Mouse (Mus musculus) megakaryocyte, embryonic 14.5 days (primary cell): ENCODE results near the gene Tm6sf1.

Experiments used
- FLI1 ChIP-seq: IDR thresholded peaks from 2 replicates; pipeline ENCODE4 v1.6.1; 2012; ENCODE audit warnings: low read length, inconsistent platforms, mixed read lengths
- GATA1 ChIP-seq: IDR thresholded peaks from 3 replicates; pipeline ENCODE4 v1.6.1; 2012; ENCODE audit warnings: mixed read lengths, low read length, inconsistent platforms, borderline replicate concordance

DNA sequence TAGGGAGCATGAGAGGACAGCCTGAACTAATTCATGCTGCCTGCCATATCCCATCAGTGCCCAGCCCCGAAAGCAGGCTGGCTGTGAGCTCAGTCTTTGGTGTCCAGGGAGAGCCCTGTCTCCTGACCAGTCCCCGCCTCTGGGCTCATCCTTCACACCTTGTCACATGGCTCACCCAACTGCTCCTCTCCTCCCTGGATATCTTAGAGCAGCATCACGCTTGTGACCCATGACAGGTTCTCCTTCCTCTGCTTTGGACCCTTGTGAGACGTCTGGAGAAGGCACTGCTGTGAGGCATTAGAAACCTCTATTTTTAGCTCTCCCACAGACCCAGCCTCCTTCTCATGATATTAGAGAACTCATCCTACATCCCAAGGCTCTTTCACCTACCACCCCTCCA is 3.1 kb downstream of the Tm6sf1 start:
- TF ChIP-seq GATA1: no peak
- TF ChIP-seq FLI1: no peak
